Mouse (Mus musculus) adrenal gland, adult 8-10 months (tissue): Measurements from ENCODE around the gene Matn1. TPM values are rescaled to one million over a fixed set of nuclear protein-coding genes. Genes with fewer than 3 reads are reported as not detected.

ENCODE experiments used
- DNase-seq: peaks from one replicate; pipeline ENCODE4 v3.0.0; 2022
- total RNA-seq, 4 experiments: library from RNA; stranded (reverse); gene quantifications; 2 replicates each; pipeline ENCODE4 v1.2.4; 2022

Gene Matn1
- total RNA-seq, 4 experiments from 2014 or later, result not detected

DNA sequence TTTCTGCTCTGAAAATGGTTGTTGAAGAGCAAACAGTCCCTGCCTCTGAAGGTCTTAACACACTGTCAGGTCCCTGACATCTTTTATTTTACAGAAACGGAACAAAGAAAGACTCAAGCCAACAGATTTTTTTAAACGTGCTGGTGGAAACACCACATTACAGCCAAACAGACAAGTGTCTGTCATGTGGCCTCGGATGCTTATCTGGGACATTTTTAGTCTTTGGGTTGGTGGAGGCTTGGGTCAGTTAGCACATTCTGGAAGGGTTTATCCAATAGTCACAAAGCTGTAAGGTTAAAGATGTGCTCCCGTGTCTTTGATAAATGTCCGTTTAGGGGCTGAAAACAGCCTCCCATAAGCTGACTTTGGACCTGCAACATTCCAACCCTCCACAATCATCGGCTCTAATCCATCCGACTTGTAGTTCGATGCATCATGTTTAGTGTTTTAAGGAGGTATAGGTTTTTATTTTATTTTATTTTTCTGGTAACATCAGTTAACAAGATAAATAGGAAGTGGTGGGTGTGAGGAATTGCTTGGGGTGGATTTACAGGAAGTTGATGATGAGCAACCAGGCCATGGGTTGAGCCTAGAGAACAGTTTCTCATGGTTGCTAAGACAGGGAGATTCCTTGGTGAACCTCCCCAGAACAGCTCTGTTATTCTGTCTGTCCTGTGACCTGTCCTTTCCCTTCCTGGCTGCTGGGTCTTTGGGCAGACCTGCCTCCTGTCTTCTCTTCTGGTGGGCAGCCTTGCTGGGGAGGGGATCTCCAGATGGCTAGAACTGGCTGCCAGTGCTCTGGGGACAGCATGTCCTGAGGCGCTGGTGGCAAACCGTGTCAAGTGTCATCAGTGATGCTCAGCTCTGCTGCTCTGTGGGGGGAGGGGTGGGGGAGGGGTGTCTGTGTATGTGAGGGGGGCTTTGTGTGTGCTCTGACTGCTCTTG lies 25.1 kb upstream of the Matn1 start:
- no peak for DNase-seq

- no peak for DNase-seq
These were observed 24.3 kb upstream of the Matn1 start for GRCm38 (mm10) chr4:130919750-130920356.

GRCm38 (mm10) chr4:130920951-130921693 lies 23.1 kb upstream of the Matn1 start:
- DNase-seq, result no peak

DNA sequence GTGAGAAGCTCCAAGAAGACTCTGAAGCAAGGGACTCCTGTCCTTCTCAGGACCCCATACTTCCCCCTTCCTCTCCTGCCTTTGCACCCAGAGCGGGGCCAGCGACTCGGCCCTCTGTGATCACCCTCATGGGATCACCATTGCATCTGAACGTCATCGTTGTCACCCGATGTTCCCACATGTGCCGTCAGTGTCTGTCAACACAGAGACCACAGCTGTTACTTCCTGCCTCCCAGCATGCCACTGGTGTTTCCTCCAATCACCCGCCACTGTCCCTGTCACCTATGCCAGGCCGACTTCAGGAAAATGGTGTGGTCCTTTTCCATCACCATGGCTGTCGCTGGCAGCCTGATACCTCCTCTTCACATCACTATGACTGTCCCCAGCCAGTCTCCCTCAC lies 22.2 kb upstream of the Matn1 start:
- no peak for DNase-seq

GRCm38 (mm10) chr4:130926274-130926673 lies 17.9 kb upstream of the Matn1 start:
- DNase-seq, result no peak

DNA sequence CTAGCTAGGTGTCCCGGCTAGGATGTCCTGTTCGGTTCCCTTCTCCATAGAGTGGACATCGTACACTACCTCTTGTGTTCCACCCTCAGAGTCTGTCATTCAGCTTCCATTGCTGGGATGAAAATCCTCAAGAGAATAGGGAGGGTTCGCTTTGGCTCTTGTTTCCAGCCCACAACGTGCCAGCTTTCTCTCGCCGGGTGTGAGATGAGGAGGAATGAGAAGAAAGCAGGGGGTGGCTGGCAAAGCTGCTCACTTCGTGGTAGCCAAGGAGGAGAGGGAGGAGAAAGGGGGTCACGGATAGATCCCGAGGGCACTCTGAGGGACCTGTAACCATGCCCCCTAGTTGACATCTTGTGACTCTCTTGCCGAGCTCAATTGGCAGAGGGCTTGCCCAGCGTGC lies 16.4 kb upstream of the Matn1 start:
- DNase-seq, result no peak

DNA sequence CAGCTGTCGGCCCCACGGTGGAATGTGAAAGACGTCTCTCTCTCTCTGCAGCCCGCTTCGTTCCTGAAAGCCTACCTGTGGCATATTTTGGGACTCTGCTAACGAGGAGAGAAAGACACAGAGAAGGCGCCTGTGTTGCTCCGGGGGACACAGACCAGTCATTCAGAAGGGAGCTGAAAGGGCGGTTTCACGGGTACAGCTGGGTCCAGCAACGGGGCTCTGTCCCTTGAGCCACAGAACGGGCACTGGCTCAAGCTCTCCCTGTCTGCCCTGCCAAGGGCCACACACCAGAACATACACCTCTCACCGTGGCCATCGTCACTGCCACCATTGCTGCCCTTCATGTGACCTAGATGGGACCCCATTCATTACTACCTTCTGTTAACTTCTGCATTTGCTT lies 1.5 kb upstream of the Matn1 start:
- no peak for DNase-seq

DNA sequence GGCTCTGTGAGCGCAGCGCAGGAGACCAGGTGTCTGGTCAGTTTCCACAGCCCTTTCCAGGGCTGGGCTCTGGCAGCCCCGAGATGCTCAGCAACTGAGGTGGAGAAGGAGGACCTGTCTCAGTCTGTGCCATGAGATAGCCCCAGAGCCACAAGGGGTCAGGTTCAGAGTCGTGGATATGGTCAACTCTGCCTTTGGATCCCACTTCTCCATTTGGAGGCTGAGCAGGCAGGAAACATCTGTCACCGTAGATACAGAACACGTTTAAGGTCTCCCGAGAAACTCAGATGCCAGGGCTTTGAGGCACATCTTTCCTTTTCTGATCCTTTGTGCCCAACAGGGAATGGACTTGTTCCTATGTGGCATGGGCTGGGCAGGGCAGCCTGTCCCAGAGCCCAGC lies 594 bp downstream of the Matn1 start:
- DNase-seq, result no peak

GRCm38 (mm10) chr4:130947094-130947647 lies 3.0 kb downstream of the Matn1 start:
- DNase-seq, result no peak

DNA sequence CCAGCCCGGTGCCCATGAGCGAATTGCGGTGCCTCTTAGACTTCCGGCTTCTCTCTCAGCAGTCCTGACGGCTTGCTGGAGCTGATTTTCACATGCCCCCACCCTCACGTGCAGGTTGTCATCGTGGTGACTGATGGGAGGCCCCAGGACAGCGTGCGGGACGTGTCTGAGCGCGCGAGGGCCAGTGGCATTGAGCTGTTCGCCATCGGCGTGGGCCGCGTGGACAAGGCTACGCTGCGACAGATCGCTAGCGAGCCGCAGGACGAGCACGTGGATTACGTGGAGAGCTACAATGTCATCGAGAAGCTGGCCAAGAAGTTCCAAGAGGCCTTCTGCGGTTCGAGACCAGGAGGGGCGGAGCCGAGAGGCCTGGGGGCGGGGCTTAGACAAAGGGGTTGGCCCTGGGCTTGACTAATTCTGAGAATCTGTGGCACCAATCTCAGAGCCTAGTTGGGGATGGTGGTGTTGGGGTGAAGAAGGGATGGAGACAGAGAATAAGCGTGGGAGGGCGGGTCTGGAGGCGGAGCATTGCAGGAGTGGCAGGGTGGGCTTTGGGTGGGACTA lies 5.7 kb downstream of the Matn1 start:
- no peak for DNase-seq

GRCm38 (mm10) chr4:130952531-130952930 lies 8.3 kb downstream of the Matn1 start:
- no peak for DNase-seq

DNA sequence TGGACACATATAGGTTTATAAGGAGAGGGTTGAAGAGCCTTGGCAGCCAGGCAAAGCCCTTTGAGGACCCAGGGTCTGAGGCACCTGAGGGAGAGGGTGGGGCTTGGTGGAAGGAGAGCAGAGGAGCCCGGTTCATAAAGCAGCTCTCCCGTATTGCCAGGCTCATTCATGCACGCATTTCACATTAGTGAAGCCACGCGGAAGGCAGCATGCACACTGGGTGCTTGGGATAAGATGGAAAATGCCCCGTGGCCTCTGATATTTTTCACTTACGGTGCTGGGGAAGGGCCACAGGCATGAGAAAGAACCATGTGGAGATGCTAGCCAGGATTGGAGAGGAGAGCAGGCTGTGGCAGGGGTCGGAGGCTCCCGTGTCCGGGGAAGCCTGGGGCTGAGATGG lies 13.0 kb downstream of the Matn1 start:
- DNase-seq, result no peak

DNA sequence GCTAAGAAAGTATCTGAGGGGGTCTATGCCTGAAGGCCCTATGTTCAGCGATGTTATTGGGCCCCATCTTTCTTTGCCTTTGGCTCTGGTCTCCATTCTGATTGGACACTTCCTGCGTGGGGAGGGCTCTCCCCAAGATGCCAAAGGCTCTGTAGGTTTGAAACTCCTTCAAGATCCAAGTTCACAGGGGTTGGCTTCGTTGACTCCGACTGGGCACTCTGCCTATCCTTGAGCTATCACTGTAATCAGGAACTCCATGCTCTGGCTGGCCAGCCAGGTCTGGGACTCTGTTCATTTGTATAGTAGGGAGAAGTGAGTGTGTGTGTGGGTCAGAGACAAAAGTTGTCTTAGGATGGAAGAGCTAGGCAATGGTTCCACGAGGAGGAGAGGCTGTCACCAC lies 14.6 kb downstream of the Matn1 start:
- no peak for DNase-seq

DNA sequence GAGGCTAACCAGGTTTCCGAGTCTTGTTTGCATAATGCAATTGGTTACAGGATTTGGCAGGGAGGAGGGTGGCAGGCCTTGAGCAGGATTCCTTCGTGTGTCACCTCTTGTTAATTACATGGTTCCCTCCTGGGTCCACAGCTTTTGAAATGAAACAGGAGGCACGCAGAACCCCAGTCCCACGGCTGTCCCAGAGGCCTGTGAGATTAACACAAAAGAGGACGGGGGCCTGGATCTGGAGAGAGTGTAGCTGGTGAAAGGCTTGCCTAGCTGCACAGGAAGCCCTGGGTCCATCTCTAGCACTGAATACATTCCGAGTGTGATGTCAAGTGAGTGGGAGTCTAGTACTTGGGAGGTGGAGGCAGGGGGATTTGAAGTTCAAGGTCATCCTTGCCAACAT lies 15.5 kb downstream of the Matn1 start:
- no peak for DNase-seq

DNA sequence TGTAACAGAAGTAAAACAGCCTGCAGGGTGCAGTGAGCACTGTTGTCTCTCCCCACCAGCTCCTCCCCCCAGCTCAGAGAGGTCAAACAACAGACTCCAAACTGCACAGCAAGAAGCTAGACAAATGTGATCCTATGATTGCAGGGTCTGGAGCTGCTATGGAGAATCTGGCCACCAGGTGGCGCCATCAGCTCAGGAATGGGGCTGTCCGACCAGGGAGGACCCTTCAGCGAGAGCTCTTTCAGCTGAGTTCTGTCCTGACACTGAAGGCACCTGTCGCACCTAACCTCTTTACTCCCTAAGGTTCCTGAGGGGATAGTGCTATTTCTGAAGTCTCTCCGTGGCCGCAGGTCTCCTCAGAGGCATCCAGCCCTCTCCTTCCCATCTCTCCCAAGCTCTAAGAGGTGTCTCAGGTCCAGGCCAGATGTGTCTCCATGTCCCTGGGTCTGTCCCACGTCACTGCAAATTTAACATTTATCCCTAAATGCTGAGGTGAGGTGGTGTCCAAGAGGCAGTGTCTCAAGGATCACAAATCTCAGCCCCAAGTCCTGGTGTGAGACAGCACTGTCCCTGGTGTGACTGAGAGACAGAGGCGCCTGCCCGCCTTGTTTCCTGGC lies 16.0 kb downstream of the Matn1 start:
- peak; percentile 59 for DNase-seq

GRCm38 (mm10) chr4:130971278-130971677 lies 27.1 kb downstream of the Matn1 start:
- DNase-seq, result no peak

GRCm38 (mm10) chr4:130972421-130972829 lies 28.2 kb downstream of the Matn1 start:
- peak; percentile 5 for DNase-seq

DNA sequence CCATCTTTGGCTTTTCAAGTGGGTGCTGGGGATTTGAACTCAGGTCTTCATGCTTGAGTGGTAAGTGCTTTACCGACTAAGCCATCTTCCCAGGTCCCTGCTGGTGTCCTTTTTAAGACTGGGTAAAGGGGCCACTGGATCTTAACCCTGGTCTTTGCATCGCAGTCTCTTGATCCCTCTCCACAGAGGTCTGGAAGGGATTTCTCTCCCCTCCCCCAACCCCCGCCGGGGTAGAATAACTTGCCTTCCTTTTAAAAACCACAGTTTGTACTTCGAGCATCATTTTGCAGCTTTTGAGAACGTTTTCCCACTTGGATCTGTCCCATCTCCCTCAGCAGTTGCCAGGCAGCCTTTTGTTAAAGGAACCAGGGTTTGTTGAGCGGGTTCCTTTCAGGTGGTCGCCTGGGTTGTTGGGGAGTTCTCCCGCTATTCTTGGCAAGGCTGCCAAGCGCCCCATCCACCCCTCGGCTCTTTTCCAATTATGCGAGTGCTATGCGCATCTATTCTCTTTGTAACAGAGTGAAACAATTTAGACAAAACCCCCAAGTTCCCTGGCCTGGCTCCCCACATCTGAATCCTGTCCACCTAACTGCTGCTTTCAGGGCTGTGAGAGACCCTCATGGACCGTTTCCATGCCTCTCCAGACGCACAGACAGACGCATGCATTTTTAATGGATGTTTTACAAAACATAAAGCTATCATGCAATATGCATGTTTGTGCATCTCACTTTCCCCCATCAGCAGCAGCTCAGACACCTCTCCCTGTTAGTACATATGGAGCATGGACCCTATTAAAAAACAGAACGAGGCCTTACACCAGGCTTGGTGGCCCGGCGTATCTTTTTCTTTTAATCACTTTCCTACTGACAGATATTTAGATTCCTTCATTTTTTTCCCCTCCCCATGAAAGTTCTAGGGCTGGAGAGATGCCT lies 29.4 kb downstream of the Matn1 start:
- no peak for DNase-seq

- DNase-seq, result no peak
These were observed 34.8 kb downstream of the Matn1 start for GRCm38 (mm10) chr4:130978981-130979380.

- no peak for DNase-seq
These were observed 40.4 kb downstream of the Matn1 start for GRCm38 (mm10) chr4:130984416-130985182.
